Mouse (Mus musculus): Measurements from ENCODE around the gene Cadm1.

GRCm38 (mm10) chr9:47642663-47643062 is 112.7 kb downstream of the Cadm1 start:
- TF ChIP-seq CTCF (IDR thresholded peaks at IDR 0.05; ENCODE audit: control insufficient read depth, insufficient read depth, insufficient replicate concordance, low read depth, low read length) (no peak), POLR2A (IDR thresholded peaks at IDR 0.05; ENCODE audit: control insufficient read depth, low read depth, low read length) (no peak)

Data from testis, adult 2 months (tissue).